Mouse (Mus musculus) heart, embryonic 13.5 days (tissue): Measurements from ENCODE around the gene Oser1. TPM values are rescaled to one million over a fixed set of nuclear protein-coding genes. Genes with fewer than 3 reads are reported as not detected.
"Not testable (repeated sequence)": the region's sequence is repeated elsewhere in the genome, so short reads cannot be mapped to it uniquely, and the experiment has no call there.

ENCODE experiments used
- ATAC-seq: fragments of 200-750 bp; cut with Nextera tagmentation; 2 replicates; pipeline ENCODE4 v1.8.0; 2017; ENCODE audit warnings: moderate TSS enrichment; ENCODE audit not compliant: insufficient number of reproducible peaks, low FRiP score, low TSS enrichment; ENCODE audit errors: extremely low read depth
- H3K27ac ChIP-seq: fragments of 300-500 bp; sonication (generic); replicated peaks from 2 replicates; pipeline ENCODE4 v1.5.1; 2015; ENCODE audit warnings: moderate library complexity, mild to moderate bottlenecking, inconsistent platforms
- H3K27me3 ChIP-seq: fragments of 300-500 bp; sonication (generic); replicated peaks from 2 replicates; pipeline ENCODE4 v1.6.1; 2015; ENCODE audit warnings: mild to moderate bottlenecking, inconsistent platforms
- H3K36me3 ChIP-seq: fragments of 300-500 bp; sonication (generic); 2 replicates; pipeline ENCODE4 v1.6.1; 2015; ENCODE audit warnings: mild to moderate bottlenecking, inconsistent platforms
- H3K4me1 ChIP-seq: fragments of 300-500 bp; sonication (generic); 2 replicates; pipeline ENCODE4 v1.6.1; 2015; ENCODE audit warnings: inconsistent platforms
- H3K4me2 ChIP-seq: fragments of 300-500 bp; sonication (generic); 2 replicates; pipeline ENCODE4 v1.6.1; 2015; ENCODE audit warnings: inconsistent platforms, mild to moderate bottlenecking, moderate library complexity
- H3K4me3 ChIP-seq: fragments of 300-500 bp; sonication (generic); 2 replicates; pipeline ENCODE4 v1.5.1; 2015; ENCODE audit warnings: moderate library complexity, mild to moderate bottlenecking, inconsistent platforms
- H3K9ac ChIP-seq: fragments of 300-500 bp; sonication (generic); 2 replicates; pipeline ENCODE4 v1.6.1; 2015; ENCODE audit warnings: inconsistent platforms, mild to moderate bottlenecking, moderate library complexity
- H3K9me3 ChIP-seq: fragments of 300-500 bp; sonication (generic); 2 replicates; pipeline ENCODE4 v1.6.1; 2016; ENCODE audit warnings: inconsistent platforms
- WGBS: fragments of 180-500 bp; shearing (Covaris S2); methylation state at CpG from one replicate; pipeline ENCODE4 v1.1.7; 2015; ENCODE audit warnings: mixed read lengths; 5-methylcytosine and 5-hydroxymethylcytosine counted together
- polyA plus RNA-seq: library from polyadenylated mRNA; unstranded; fragments of >200 nt; fragmentation: Nextera tagmentation; extraction: Ambion mirVana; gene quantifications from 2 replicates; pipeline ENCODE4 v1.2.1, GENCODE M21; 2015

Gene Oser1
- polyA plus RNA-seq, 1 experiment from 2014 or later = 54.5 TPM

GRCm38 (mm10) chr2:163462801-163463200 lies 38.3 kb upstream of the Oser1 start:
- WGBS = 53% methylated on average over 11 of the region's 11 CpGs
- no peak overlapping the region for H3K4me3 ChIP-seq
- peaks cover 9% of the 10 kb centered on the region for H3K36me3 ChIP-seq
- H3K9ac ChIP-seq = no peak overlapping the region
- ATAC-seq = no peak
- H3K4me1 ChIP-seq = peaks cover 61% of the 10 kb centered on the region
- H3K27ac ChIP-seq = no peak overlapping the region
- peaks cover 25% of the 10 kb centered on the region for H3K27me3 ChIP-seq
- no peak overlapping the region for H3K4me2 ChIP-seq
- H3K9me3 ChIP-seq = no peaks in the 10 kb centered on the region

GRCm38 (mm10) chr2:163462386-163462785 lies 37.9 kb upstream of the Oser1 start:
- WGBS = 53% methylated on average over 5 of the region's 5 CpGs
- Histone ChIP-seq H3K4me2 (no peak overlapping the region), H3K27ac (no peak overlapping the region), H3K9ac (no peak overlapping the region), H3K4me3 (no peak overlapping the region), H3K27me3 (peaks cover 29% of the 10 kb centered on the region), H3K4me1 (peaks cover 61% of the 10 kb centered on the region), H3K36me3 (peaks cover 6% of the 10 kb centered on the region), H3K9me3 (no peaks in the 10 kb centered on the region)
- ATAC-seq = no peak

GRCm38 (mm10) chr2:163461307-163461706 lies 36.8 kb upstream of the Oser1 start:
- Histone ChIP-seq H3K27me3 (peaks cover 36% of the 10 kb centered on the region), H3K4me1 (peaks cover 54% of the 10 kb centered on the region)
- not testable (repeated sequence) for H3K9ac ChIP-seq, H3K9me3 ChIP-seq, H3K27ac ChIP-seq, H3K36me3 ChIP-seq, H3K4me2 ChIP-seq, ATAC-seq, H3K4me3 ChIP-seq
- WGBS = 88% methylated on average over 9 of the region's 9 CpGs

GRCm38 (mm10) chr2:163460622-163461021 lies 36.1 kb upstream of the Oser1 start:
- Histone ChIP-seq H3K4me2 (no peak overlapping the region), H3K9me3 (no peaks in the 10 kb centered on the region), H3K9ac (no peak overlapping the region), H3K27me3 (peaks cover 36% of the 10 kb centered on the region), H3K4me3 (no peak overlapping the region), H3K4me1 (peaks cover 48% of the 10 kb centered on the region), H3K27ac (no peak overlapping the region), H3K36me3 (no peaks in the 10 kb centered on the region)
- WGBS = 91% methylated on average over 8 of the region's 8 CpGs
- no peak for ATAC-seq

GRCm38 (mm10) chr2:163459380-163459779 lies 34.9 kb upstream of the Oser1 start:
- H3K36me3 ChIP-seq = no peaks in the 10 kb centered on the region
- H3K4me3 ChIP-seq = no peak overlapping the region
- peak overlapping the region; percentile 49 for H3K4me2 ChIP-seq
- 26% methylated on average over 10 of the region's 10 CpGs for WGBS
- H3K27me3 ChIP-seq = peaks cover 36% of the 10 kb centered on the region
- no peaks in the 10 kb centered on the region for H3K9me3 ChIP-seq
- H3K27ac ChIP-seq = no peak overlapping the region
- peaks cover 35% of the 10 kb centered on the region for H3K4me1 ChIP-seq
- ATAC-seq = no peak
- no peak overlapping the region for H3K9ac ChIP-seq

- peak overlapping the region; percentile 49 for H3K4me2 ChIP-seq
- no peaks in the 10 kb centered on the region for H3K36me3 ChIP-seq
- peaks cover 36% of the 10 kb centered on the region for H3K27me3 ChIP-seq
- H3K9ac ChIP-seq = no peak overlapping the region
- ATAC-seq = peak; percentile 63; the same call in 1 of the 2 replicates
- no peak overlapping the region for H3K27ac ChIP-seq
- WGBS = 29% methylated on average over 27 of the region's 27 CpGs
- peaks cover 28% of the 10 kb centered on the region for H3K4me1 ChIP-seq
- no peaks in the 10 kb centered on the region for H3K9me3 ChIP-seq
- no peak overlapping the region for H3K4me3 ChIP-seq
Observed at GRCm38 (mm10) chr2:163458539-163459265, 34.2 kb upstream of the Oser1 start.

- ATAC-seq = no peak
- no peak overlapping the region for H3K9ac ChIP-seq
- H3K27ac ChIP-seq = no peak overlapping the region
- H3K4me2 ChIP-seq = no peak overlapping the region
- no peaks in the 10 kb centered on the region for H3K9me3 ChIP-seq
- peaks cover 42% of the 10 kb centered on the region for H3K27me3 ChIP-seq
- peaks cover 1% of the 10 kb centered on the region for H3K4me1 ChIP-seq
- no peaks in the 10 kb centered on the region for H3K36me3 ChIP-seq
- H3K4me3 ChIP-seq = no peak overlapping the region
- WGBS = 79% methylated on average over 13 of the region's 13 CpGs
Observed at GRCm38 (mm10) chr2:163453378-163453777, 28.9 kb upstream of the Oser1 start.

GRCm38 (mm10) chr2:163452738-163453137 lies 28.2 kb upstream of the Oser1 start:
- 80% methylated on average over 6 of the region's 6 CpGs for WGBS
- Histone ChIP-seq H3K4me3 (no peak overlapping the region), H3K4me2 (no peak overlapping the region), H3K4me1 (no peaks in the 10 kb centered on the region), H3K9me3 (no peaks in the 10 kb centered on the region), H3K36me3 (no peaks in the 10 kb centered on the region), H3K27me3 (peaks cover 35% of the 10 kb centered on the region), H3K9ac (no peak overlapping the region), H3K27ac (no peak overlapping the region)
- ATAC-seq = no peak

GRCm38 (mm10) chr2:163450668-163451295 lies 26.3 kb upstream of the Oser1 start:
- Histone ChIP-seq H3K27me3 (peaks cover 25% of the 10 kb centered on the region), H3K27ac (no peak overlapping the region), H3K4me2 (no peak overlapping the region), H3K9me3 (no peaks in the 10 kb centered on the region), H3K9ac (no peak overlapping the region), H3K36me3 (no peaks in the 10 kb centered on the region), H3K4me1 (no peaks in the 10 kb centered on the region), H3K4me3 (no peak overlapping the region)
- WGBS = 52% methylated on average over 6 of the region's 6 CpGs
- no peak for ATAC-seq

- no peak overlapping the region for H3K4me2 ChIP-seq
- H3K27me3 ChIP-seq = peaks cover 25% of the 10 kb centered on the region
- ATAC-seq = no peak
- 36% methylated on average over 3 of the region's 3 CpGs for WGBS
- no peaks in the 10 kb centered on the region for H3K4me1 ChIP-seq
- H3K36me3 ChIP-seq = no peaks in the 10 kb centered on the region
- no peaks in the 10 kb centered on the region for H3K9me3 ChIP-seq
- H3K4me3 ChIP-seq = no peak overlapping the region
- H3K9ac ChIP-seq = no peak overlapping the region
- no peak overlapping the region for H3K27ac ChIP-seq
Observed at GRCm38 (mm10) chr2:163449276-163449675, 24.8 kb upstream of the Oser1 start.

GRCm38 (mm10) chr2:163447375-163447774 lies 22.9 kb upstream of the Oser1 start:
- H3K27ac ChIP-seq = no peak overlapping the region
- no peaks in the 10 kb centered on the region for H3K36me3 ChIP-seq
- no peak overlapping the region for H3K4me3 ChIP-seq
- peaks cover 25% of the 10 kb centered on the region for H3K27me3 ChIP-seq
- no peak overlapping the region for H3K4me2 ChIP-seq
- ATAC-seq = no peak
- WGBS = 77% methylated on average over 12 of the region's 12 CpGs
- no peak overlapping the region for H3K9ac ChIP-seq
- H3K9me3 ChIP-seq = no peaks in the 10 kb centered on the region
- no peaks in the 10 kb centered on the region for H3K4me1 ChIP-seq

GRCm38 (mm10) chr2:163444017-163444416 lies 19.5 kb upstream of the Oser1 start:
- ATAC-seq = no peak
- H3K9me3 ChIP-seq = no peaks in the 10 kb centered on the region
- H3K9ac ChIP-seq = no peak overlapping the region
- H3K27ac ChIP-seq = no peak overlapping the region
- H3K4me1 ChIP-seq = no peaks in the 10 kb centered on the region; the same call in 1 of the 2 replicates
- H3K36me3 ChIP-seq = no peaks in the 10 kb centered on the region
- no peak overlapping the region for H3K4me2 ChIP-seq
- no peak overlapping the region for H3K4me3 ChIP-seq
- peaks cover 24% of the 10 kb centered on the region for H3K27me3 ChIP-seq
- 60% methylated on average over 7 of the region's 7 CpGs for WGBS
